Mouse (Mus musculus) spleen, embryonic (tissue): ENCODE results near the gene Bhlhe40.

Experiments
- CTCF ChIA-PET: fragments of 350-600 bp; sonication (Branson Sonifier 250); formaldehyde crosslinking; loops from one replicate; lab custom pipeline; 2022; lab: Charles Lee

The Bhlhe40 gene

DNA sequence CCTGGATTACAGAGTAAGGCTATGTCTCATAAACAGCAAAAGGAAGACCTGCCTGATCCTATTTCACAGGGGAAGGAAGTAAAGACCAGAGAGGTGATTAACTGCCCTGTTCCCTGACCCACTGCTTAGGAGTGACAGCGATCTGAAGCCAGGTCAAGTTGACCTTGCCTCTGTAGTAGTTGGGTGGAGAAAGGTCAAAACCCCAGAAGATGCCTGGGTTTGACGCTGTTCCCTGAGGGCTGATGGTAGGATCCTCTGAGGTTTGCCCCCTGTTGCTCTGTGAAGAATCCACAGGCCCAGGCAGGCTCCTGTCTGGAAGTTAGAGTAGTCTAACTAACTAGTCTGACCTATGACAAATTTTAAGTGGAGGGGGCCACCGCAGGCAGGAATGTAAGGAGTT is 26.5 kb downstream of the Bhlhe40 start:
- CTCF ChIA-PET: no interaction called here

DNA sequence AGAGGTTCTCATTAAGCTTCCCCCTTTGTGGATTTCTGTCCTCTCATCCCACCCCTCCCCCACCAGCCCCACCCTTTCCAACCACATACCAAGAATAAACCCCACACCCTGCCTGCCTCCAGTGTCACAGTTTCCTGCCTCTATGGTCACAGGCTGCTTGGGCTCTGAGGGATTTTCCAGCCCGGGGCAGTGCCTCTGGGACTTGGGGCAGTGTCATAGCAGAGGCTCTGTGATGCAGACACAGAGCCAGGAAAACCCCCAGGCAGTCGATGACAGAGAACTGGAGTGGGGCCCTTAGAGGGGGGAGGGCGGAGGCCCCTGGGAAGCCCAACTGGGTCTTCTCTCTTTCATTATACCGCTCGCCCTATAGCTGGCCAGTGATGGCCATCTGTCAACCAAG is 27.9 kb downstream of the Bhlhe40 start:
- CTCF ChIA-PET: interaction anchor here (0.6 kb wide), 1 partner anchor 36 kb away, joined by 5 read pairs; no protein-coding TSS in a partner anchor

DNA sequence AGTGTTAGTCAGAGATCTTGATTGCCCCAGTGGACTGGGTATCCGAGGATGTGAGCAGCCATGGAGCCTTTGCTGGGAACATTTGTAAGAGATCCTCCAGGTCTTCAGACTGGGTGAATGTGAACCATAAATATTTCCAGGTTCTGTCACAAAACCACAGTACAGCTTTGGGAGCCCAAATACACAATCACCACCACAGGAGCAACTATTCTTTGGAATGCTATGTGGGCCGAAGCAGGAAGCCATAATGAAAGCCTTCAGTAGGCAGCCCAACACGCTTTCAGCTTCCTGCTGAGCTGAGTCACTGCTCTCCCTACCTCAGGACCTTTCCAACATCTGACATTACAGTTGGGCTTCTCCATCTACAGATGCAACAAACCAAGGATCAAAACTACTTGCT is 32.6 kb downstream of the Bhlhe40 start:
- CTCF ChIA-PET: no interaction called here

DNA sequence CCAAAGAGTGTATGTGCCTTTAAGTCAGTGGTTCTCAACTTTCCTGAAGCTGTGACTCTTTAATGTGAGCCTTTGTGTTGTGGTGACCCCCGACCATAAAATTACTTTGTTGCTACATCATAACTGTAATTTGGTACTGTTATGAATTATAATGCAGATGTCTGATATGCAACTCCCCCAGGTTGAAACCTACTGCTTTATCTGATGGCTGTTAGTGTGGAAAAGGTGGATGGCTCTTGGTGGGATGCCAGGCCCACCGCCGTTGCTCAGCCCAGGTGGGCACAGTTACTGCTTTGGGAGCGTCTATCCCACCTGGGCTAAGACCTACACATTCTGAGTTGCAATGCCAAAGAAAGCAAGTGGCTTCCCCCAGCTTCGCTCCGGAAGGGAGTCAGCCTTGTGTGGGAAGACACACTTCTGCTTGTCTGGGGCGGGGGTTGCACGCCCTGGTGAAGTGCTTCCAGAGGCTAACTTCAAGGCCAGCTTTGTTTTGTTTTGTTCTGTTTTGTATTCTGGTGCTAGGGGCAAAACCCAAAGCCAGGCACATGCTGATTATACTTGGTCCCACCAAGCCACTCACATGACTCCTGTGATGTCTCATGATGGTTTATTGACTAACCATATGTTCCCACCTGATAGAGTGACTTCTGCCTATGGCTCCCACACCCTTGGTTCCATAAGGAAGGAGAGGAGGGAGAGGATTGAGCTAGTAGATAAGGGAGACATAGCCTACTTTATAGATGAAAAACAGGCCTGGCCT is 34.7 kb downstream of the Bhlhe40 start:
- CTCF ChIA-PET: interaction anchor here (0.6 to 1.4 kb wide), 2 partner anchors 122 to 269 kb away, joined by 3 to 16 read pairs; no protein-coding TSS in a partner anchor

DNA sequence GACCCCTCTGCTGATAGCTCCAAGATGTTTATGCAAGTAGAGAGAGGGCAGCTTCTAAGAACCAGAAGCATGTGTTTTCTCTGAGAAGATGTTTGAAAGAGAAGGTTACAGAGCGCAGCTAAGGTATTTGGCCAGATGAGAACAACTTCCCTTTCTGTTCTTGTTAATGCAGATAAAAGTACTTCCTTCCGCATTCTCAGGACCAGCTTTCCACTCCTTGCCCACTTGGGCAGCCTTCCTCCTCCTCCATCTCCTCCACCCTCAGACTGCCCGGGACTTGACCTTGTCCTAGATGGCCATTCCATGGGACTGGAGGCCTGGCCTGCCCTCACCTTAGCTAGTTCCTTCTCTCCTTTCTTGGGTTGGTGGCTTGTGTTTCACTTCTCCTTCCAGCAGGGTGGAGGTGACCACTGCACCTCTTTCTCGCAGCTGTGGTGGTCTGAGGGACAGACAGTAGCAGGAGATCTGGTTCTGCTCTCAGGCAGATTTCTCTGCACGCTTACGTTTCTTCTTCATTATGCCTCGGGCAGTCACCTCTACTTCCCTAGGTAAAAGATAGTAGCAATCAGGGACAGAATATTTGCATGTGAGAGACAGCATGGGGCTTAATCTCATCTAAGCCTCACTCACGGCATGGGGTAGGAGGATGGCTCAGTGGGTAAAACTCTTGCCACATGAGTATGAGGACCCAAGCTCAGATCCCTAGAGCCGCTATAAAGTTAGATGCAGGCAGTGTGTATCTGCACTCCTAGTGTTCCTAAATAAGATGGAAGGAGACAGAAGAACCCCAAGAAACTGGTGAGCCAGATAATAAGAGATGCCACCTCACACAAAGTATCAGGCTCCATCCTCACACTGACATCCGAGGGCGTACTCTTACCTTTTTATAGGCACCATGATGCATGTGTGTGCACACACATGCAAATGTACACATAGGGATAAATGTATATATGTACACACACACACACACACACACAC is 35.7 kb downstream of the Bhlhe40 start:
- CTCF ChIA-PET: interaction anchor here (1.4 kb wide), 1 partner anchor 270 kb away, joined by 3 read pairs; no protein-coding TSS in a partner anchor

DNA sequence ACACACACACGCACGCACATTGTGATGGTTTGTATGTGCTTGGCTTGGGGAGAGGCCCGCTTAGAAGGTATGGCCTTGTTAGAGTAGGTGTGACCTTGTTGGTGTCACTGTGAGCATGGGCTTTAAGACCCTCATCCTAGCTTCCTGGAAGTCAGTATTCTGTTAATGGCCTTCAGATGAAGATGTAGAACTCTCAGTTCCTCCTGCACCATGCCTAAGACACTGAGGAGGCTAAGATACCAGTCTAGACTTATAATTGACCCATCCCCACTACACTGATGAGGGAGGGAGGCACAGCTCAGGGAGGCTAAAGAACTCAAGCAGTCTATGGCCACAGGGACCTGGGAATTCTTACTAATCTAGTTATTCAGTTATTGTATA is 36.4 kb downstream of the Bhlhe40 start:
- CTCF ChIA-PET: no interaction called here

DNA sequence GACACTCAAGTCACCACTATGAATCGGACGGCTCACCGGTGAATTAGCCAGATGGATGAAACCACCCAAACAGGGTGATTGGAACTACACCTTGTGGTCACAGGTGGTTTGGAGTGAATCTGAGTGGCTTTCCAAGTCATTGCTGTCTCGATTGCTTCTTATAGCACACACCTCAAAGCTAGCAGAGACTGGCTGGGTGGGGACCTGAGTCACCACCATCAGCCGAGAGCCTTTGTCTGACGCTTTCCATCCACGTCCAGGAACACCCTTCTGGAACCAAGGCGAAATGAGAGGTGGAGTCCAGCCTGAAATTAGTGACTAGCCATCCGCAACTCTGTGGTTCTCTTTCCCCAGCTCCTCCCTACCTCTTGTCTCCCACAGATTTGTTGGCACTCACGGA is 36.9 kb downstream of the Bhlhe40 start:
- CTCF ChIA-PET: no interaction called here

DNA sequence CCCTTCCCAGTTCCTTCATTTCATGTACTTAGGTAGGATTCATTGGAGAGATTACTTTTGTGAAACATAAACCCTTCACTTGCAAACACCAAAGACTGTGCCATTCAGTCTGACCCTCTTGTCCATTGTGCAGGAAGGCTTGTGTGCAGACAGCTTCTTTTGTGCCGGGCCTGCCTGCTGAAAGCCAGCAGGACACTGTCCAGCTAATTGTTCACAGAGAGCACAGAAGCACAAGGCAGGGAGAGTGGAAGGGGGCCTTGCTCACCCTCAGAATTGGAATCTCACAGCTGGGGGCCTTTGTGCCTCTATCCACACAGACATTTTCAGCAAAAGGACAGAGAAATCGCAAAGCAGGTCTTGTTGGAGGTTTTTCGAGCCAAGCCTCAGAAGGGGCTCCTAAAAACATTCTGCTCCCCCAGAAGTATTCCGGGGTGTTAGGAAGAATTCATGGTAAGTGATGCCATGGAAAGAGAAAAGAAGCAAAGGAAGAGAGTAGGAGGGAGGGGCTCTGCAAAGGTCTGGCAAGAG is 38.0 kb downstream of the Bhlhe40 start:
- CTCF ChIA-PET: interaction anchor here (0.7 kb wide), 1 partner anchor 88 kb away, joined by 4 read pairs; no protein-coding TSS in a partner anchor

DNA sequence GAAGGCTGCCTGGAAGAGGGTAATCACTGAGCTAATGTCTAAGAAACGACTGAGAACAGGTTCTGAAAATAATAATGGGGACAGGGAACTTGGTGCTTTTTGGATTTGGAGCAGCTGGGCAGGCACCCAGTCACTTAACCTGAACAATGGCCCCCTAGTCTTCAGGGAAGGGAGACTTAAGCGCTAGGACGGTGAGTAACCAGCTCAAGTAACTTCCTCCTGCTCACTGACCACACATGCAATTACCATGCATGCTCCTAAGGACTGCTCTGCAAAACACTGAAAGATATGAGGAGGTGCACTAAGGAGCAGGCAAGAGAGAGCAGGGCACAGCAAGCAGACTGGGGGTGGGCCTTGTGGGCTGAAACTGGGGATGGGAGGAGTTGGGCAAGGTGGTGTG is 39.2 kb downstream of the Bhlhe40 start:
- CTCF ChIA-PET: no interaction called here

DNA sequence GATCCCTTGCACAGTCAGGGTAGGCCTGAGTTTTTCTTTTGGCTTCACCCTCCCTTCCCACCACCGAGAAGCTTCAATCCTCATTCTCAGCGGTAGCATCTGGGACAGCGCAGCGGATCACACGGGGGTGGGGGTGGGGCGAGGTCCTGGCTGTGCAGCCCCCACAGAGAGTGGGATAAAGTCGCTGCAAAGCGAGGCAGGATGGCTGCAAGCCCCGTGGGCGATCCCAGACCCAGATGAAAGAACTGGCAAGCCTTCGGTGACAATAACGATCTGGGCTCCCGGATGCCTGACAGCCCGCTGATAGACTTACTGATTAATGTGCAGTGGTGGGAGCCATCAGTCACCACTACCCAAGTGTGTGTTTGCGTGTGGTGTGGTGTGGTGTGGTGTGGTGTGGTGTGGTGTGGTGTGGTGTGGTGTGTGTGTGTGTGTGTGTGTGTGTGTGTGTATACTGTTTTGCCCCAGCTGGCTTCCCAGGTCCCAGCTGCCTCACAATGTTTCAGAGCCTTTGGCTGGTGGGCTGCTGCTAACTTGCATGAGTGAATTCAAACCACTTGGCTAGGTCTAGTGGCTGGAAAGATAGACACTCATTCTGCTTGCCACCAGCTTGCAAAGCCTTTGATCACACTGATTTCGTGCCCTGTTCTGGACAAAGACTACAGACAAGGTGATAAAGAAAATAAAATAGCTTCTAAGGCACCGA is 40.4 kb downstream of the Bhlhe40 start:
- CTCF ChIA-PET: interaction anchor here (0.6 to 1.6 kb wide), 4 partner anchors 9 to 163 kb away, joined by 3 to 8 read pairs (median 4); no protein-coding TSS in a partner anchor

DNA sequence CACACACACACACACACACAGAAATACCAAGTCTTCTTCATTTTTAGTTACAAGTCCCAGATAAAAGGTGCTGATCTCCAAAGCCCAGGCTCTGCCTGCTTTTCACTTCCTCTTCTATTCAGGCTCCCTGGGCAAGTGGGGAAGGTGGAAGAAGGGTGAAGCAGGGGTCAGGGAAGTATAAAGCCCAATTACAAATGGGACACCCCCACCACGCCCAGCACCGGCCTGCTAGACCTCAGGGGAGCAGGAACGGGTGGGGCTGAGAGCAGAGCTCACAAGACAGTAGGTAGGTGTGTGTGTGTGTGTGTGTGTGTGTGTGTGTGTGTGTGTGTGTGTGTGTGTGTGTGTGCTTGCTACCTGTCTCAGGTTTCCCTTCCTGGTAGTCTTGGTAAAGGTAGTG is 42.2 kb downstream of the Bhlhe40 start:
- CTCF ChIA-PET: interaction anchor here (0.6 to 0.7 kb wide), 2 partner anchors 294 to 336 kb away, joined by 7 to 8 read pairs; no protein-coding TSS in a partner anchor

DNA sequence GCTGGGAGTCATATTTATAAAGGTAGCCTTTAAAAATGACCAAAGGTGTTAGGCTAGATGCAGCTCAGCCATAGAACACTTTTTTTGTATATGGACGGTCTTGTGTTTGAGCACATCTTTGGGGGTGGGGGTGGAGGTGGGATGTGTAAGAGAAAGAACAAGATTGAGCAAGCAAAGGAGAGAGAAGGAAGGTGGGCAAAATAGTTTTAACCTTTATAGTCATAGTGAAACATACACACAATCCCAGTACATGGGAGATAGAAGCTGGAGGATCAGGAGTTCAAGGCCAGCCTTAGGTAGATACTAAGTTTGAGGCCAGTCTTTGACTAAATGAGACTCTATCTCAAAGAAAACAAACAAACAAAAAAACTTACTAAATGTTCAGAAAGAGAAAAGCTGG is 42.7 kb downstream of the Bhlhe40 start:
- CTCF ChIA-PET: interaction anchor here (0.6 to 0.7 kb wide), 2 partner anchors 295 to 337 kb away, joined by 7 to 8 read pairs; no protein-coding TSS in a partner anchor

DNA sequence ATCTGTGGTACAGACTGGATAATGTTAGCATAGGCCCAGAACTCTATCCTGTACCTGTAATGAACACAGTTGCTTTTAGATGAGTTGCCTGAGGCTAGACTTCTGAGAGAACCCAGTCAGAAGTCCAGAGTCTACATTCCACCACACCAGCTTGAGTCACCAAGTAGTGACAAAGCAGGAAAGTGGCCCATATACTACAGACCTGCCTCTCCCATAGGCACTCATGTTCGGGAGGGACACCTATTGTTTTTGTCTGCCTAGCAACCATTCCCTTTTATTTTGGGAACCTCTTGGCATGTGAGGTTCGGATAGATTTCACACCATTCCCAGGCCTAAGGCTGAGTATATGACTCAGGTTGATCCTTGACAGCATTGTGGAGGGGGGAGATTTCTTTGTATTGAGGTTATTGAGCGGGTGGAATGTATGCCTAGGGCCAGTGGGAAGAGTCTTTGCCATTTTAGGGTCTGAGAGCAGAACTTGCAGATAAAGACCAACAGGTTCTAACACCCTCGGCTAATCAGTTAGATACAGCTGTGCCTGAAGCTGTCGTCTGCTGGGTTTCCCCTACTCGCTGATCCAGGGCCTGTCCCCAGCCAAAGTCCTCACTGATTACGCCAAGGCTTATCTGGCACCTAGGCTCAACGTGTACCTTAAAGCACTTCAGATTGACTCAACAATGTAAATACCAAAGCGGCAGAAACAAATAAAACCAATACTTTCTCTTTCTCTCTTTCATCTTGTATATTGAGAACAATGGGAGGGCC is 44.1 kb downstream of the Bhlhe40 start:
- CTCF ChIA-PET: interaction anchor here (0.5 kb wide), 1 partner anchor 43 kb away, joined by 3 read pairs; no protein-coding TSS in a partner anchor

DNA sequence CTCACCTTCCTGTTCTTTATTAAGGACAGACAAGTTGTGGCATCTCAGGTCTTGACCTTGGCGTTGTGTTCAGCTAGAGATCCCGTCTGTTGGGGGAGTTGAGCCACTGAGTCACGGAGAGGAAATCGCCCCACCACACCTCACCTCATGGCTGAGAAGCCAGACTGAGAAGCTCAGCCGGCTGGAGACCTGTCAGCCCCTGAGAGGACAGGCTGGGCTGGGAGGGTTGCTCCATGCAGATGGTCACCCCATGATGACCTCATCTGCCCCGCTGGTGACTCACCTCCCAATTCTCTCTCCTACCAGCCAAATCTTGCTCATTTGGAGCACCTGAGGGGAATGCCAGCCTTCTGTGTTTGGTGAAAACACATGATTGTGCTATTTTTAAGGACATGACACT is 45.5 kb downstream of the Bhlhe40 start:
- CTCF ChIA-PET: no interaction called here

DNA sequence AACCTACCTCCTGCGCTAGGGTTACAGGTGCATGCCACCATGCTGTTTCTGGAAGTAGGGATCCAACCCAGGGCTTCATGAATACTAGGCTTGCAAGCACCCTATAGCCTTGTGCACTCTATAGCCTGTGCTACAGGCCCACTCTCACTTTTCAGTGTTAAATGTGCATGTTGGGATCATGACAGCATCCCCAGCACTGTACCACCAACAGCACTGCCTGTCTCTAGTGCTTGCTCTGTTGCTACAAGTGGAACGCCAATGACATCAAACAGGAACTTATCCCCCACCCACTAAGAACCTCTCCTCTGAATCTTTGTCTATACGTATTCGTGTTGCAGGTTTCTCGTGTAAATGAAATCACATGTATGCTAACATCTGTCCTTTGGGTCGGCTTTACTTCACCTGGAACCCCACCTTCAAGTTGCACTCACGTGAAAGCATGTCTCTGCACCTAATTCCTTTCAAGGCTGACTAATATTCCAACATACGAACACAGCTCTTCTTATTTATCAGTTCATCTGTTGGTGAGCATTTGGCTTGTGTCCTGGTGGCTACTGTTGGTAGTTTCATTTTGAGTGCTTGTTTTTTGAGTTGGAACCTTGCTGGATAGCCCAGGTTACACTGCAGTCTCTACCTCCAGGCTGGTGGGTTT is 46.7 kb downstream of the Bhlhe40 start:
- CTCF ChIA-PET: interaction anchor here (0.6 to 0.8 kb wide), 2 partner anchors 26 to 142 kb away, joined by 4 to 12 read pairs; no protein-coding TSS in a partner anchor

DNA sequence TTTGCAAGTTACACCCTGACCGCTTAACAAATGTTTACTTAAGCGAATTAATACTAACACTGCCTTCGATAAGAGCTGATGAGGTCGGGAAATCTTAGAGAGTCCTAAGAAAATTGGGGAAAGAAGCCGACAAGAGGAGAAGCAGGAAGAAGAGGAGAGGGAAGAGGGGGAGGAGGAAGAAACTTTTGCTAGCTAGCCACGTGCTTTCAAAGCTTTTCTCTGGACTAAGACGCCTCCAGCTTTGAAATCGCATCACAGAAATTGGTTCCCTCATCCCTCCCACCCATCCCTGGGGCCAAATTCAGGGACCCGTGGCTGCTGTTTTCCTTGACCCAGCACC is 48.7 kb downstream of the Bhlhe40 start:
- CTCF ChIA-PET: interaction anchor here (0.7 to 1.2 kb wide), 4 partner anchors 8 to 291 kb away, joined by 3 to 4 read pairs (median 4); no protein-coding TSS in a partner anchor

DNA sequence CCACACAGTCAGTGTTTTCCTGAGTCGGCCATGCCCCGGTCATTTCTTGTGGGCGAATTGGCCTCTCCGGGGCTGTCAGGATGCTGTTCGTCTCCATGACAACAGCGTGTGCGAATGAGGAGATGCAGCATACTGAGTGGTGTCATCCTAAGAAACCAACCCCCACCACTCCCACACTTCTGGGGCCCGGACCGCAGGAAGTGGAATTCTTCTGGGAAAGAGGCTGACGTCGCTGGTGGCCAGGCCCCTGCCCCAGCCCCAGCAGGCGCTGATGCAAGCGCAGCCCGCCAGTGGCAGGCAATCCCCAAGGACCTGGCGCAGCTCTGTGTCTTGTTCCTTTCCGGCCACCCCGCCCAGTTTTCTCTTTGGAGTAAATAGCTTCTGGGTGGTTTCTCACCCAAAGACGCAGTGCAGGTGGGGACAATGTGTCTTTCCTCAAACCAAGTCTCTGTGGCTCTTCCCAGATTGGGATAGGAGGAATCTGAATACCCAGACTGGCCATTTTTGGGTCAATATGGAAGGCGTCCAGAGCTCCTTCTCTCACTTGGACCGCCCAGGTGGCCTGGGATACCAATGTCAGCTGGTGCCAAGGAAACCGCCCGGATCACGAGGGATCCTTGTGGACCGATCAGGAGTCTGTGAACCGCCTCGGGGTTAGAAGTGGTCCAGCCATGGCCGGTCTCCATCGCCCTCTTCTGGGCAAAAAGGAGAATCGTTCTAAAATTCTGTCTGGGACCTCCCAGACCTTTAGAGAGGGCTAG is 49.2 kb downstream of the Bhlhe40 start:
- CTCF ChIA-PET: interaction anchor here (0.7 to 1.2 kb wide), 6 partner anchors 8 to 291 kb away, joined by 3 to 4 read pairs (median 4); no protein-coding TSS in a partner anchor

DNA sequence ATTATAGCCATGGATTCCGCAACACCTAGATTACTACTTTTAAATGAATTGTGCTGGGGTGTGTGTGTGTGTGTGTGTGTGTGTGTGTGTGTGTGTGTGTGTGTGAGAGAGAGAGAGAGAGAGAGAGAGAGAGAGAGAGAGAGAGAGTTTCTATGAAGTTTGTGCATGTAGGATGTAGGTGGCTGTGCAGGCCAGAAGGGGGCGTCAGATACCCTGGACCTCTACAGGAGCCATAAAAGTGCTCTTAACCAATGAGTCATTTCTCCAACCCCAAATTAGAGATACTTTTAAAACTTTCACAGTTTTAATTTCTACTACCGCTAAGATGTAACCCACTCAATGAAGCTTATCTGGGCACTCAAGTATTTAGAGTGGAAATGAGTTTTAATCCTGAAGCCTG is 50.2 kb downstream of the Bhlhe40 start:
- CTCF ChIA-PET: interaction anchor here (0.7 kb wide), 1 partner anchor 343 kb away, joined by 4 read pairs; no protein-coding TSS in a partner anchor
